Mouse (Mus musculus) CD4-positive, CD25-positive, alpha-beta regulatory T cell (primary cell): ENCODE data around the gene Sncg. TPM values are rescaled to one million over a fixed set of nuclear protein-coding genes. Genes with fewer than 3 reads are reported as not detected.

Source experiments
- polyA plus RNA-seq: library from polyadenylated mRNA; unstranded; fragments of 100-300 nt; shearing (Covaris generic); gene quantifications from one replicate; pipeline ENCODE4 v1.2.1, GENCODE M21; 2017

Sncg gene
- polyA plus RNA-seq: not detected

DNA sequence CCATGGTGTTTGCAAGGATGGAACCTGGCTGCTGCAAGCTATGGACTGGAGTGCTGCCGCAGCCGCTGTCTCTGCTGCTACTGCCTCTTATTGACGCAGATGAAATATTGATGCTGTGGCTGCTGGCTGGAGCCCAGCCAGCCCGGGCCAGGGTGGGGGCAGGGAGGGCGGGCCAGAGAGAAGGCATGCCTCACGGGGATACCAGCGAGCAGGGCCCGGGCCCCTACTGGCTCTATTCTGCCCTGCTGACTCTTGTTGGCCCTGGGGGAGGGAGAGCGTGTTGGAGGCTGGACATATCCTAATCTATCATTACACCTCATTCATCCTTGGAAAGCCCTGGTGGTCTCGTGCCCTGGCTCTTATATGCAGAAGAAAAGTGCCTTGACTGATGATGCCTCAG lies at the start of gene Sncg:
Gene Sncg, minus strand, starts transcription at position 213 of the 400 bp plus-strand sequence.

DNA sequence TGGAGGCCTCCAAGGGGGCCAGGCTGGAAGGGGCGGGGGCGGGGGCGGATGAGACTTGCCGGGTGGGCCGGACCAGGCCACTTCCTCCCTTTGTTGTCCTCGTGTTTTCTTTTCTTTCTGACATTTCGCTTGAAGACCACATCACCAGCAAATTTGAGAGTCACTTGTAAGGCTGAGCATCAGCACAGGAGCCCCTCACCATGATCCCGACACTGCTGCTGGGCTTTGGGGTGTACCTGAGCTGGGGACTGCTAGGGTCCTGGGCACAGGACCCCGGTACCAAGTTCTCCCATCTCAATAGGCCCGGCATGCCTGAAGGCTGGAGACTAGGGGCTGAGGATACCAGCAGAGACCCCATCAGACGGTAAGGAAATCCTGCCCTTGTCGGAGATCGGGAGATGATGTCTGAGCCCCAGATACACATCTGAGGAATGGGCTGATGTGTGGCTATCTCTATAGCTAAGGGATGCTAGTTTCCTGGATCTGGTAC lies 871 bp upstream of the Sncg start, which contains the start of gene Mmrn2:
Gene Mmrn2, plus strand, starts transcription at position 51 of the 490 bp plus-strand sequence.

DNA sequence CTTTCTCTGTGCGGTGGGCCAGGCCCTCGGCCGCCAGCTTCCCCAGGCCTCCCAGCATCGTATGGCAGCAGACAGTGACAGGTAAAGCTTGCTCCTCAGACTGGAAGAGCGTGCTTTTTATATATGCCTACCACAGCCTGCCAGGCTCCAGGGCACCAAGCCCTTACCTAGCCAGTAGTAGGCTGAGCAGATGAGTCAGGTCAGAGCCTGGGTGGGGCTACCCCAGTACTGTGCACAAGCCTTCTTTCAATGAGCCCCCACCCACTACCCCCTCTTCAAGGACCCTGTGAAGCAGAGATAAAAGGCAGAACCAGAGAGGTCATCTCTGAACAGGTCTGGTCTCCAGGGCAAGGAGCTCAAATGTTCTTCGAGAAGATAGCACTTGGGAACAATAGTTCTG lies 19.3 kb downstream of the Sncg start, which contains the start of gene Fam25c:
Gene Fam25c, minus strand, starts transcription at position 133 of the 400 bp plus-strand sequence.

Other genes starting within 250 kb of the Sncg start
- gene Npy4r, start 222.3 kb downstream of the Sncg start, polyA plus RNA-seq: not detected
- 0.02 TPM for gene Gprin2, start 173.1 kb downstream of the Sncg start, polyA plus RNA-seq
- gene Syt15, start 155.2 kb downstream of the Sncg start, polyA plus RNA-seq: 0.19 TPM
- 26.1 TPM for gene Shld2, start 64.3 kb downstream of the Sncg start, polyA plus RNA-seq
- 142 TPM for gene Glud1, start 64.1 kb downstream of the Sncg start, polyA plus RNA-seq
- gene Fam25c, start 19.4 kb downstream of the Sncg start, polyA plus RNA-seq: not detected
- 0.06 TPM for gene Mmrn2, start 676 bp upstream of the Sncg start, polyA plus RNA-seq
- 1.0 TPM for gene Bmpr1a, start 128.6 kb upstream of the Sncg start, polyA plus RNA-seq
- gene 9230112D13Rik, start 148.0 kb upstream of the Sncg start, polyA plus RNA-seq: not detected
- 0.04 TPM for gene Ldb3, start 213.9 kb upstream of the Sncg start, polyA plus RNA-seq
- not detected for gene Opn4, start 225.4 kb upstream of the Sncg start, polyA plus RNA-seq